Mouse (Mus musculus): ENCODE data around the gene Spaca4.

- no peak for TF ChIP-seq E2F4 (IDR thresholded peaks at IDR 0.05; ENCODE audit: insufficient read depth)
- TF ChIP-seq MAX (IDR thresholded peaks at IDR 0.05; ENCODE audit: low read depth) = no peak
- no peak for TF ChIP-seq USF1 (IDR thresholded peaks at IDR 0.05; ENCODE audit: low read depth)
Measured at GRCm38 (mm10) chr7:45711316-45712021, 14.1 kb downstream of the Spaca4 start.

All from myocyte (in vitro differentiated cells).